ENCODE assay signal across 21 mouse cellular contexts in genomic region chr4:109105254-109105653, GRCm38 (mm10).
DNase-seq lines count a peak whose midpoint lies in the region; ATAC-seq and TF ChIP-seq lines count a peak whose summit lies in the region.
"Had no signal": no experiment of that assay in that cellular context is flagged by ENCODE, and none has a peak within 500 bp of the region (broad histone marks: within the 10 kb centered on the region; RNA-seq: fewer than 3 reads in every experiment).

No protein-coding gene starts in this region.

- peak; percentile 80 for ATAC-seq in activated CD4-positive, CD25-positive, alpha-beta regulatory T cell, adult 4 months
- ATAC-seq: forebrain, embryonic 14.5 days; intestine, postnatal 0 days had no signal

- no peaks in the 10 kb centered on the region for H3K27me3 ChIP-seq in myocyte (ENCODE audit: control insufficient read depth, insufficient read depth, insufficient read length)
- H3K27me3 ChIP-seq: embryonic facial prominence, embryonic 15.5 days; heart, embryonic 15.5 days; hindbrain, embryonic 13.5 days had no signal

- intact Hi-C loops in left cerebral cortex, postnatal 10 days (cut with DNase I) = no loop called here

- TF ChIP-seq POLR2A in myocyte (IDR thresholded peaks at IDR 0.05; ENCODE audit: insufficient read length, low read depth) = no peak

- peaks cover 14% of the 10 kb centered on the region for H3K36me3 ChIP-seq in myocyte (ENCODE audit: control insufficient read depth, insufficient read depth)

- H3ac ChIP-seq in myocyte (ENCODE audit: control insufficient read depth, insufficient read length) = no peak overlapping the region

- peak overlapping the region; percentile 37 for H3K4me2 ChIP-seq in myocyte (ENCODE audit: low read depth)
- H3K4me2 ChIP-seq: embryonic facial prominence, embryonic 15.5 days; heart, embryonic 11.5 days; heart, embryonic 15.5 days; hindbrain, embryonic 13.5 days had no signal

- peaks cover 42% of the 10 kb centered on the region for H3K79me2 ChIP-seq in myocyte (ENCODE audit: control insufficient read depth, insufficient read depth)

- no peak overlapping the region for H3K4me3 ChIP-seq in myocyte
- H3K4me3 ChIP-seq: embryonic facial prominence, embryonic 15.5 days; erythroblast, embryonic 14.5 days; forebrain, embryonic 10.5 days; heart, adult 2 months; heart, embryonic 15.5 days; hindbrain, embryonic 13.5 days had no signal

- DNase-seq in A20 (ENCODE audit: low read depth, low spot score) = peak; percentile 58
- DNase-seq in CD4-positive, CD25-positive, alpha-beta regulatory T cell, adult 2 months (ENCODE audit: low read depth, low spot score) = peak; percentile 43
- no peak for DNase-seq in left cerebral cortex, adult 18-20 months (ENCODE audit: low spot score in 2 of 2)
- DNase-seq in adrenal gland, postnatal 10 days = no peak
- DNase-seq in left cerebral cortex, postnatal 10 days (ENCODE audit: extremely low spot score in 1 of 2, low spot score in 2 of 2) = no peak
- DNase-seq: cerebellum, adult 18-20 months; cerebellum, adult 9-11 months; cerebellum, postnatal 36 days; embryo, embryonic 11 days; kidney, adult 8-10 months had no signal

TF ChIP-seq in myocyte, 11 proteins besides CTCF, POLR2A, EP300 and RAD21:
- peak in 1 of 3 experiments; percentile 27 for TF ChIP-seq MYOG (IDR thresholded peaks at IDR 0.05; ENCODE audit: control insufficient read depth in 1 of 3, insufficient read depth in 1 of 3, insufficient read length in 2 of 3, low read depth in 2 of 3)
- no peak for TF ChIP-seq CEBPB (IDR thresholded peaks at IDR 0.05; ENCODE audit: insufficient read depth, poor library complexity, severe bottlenecking)

Comparison
In these comparisons a context has a peak if more than half of its experiments do, and no peak if none do; other contexts are left out.
1. DNase-seq: peak in A20 (single experiment) and CD4-positive, CD25-positive, alpha-beta regulatory T cell, adult 2 months (single experiment); none in left cerebral cortex, adult 18-20 months (0 of 2), adrenal gland, postnatal 10 days (single experiment) and left cerebral cortex, postnatal 10 days (0 of 2).